Mouse (Mus musculus): ENCODE measurements around the gene Gm42878.

The Gm42878 gene

GRCm38 (mm10) chr5:121544910-121545792 lies at the start of gene Gm42878, which contains the start of gene Adam1a:
TSS of gene Gm42878 (minus strand) at chr5:121545482.
TSS of gene Adam1a (minus strand) at chr5:121545482.
- in situ Hi-C loops (cut with MboI; ENCODE audit: low pct_unique_long_range_greater_than_20kb in 1 of 2, low sequenced_read_pairs in 2 of 2, unreplicated experiment in 1 of 2): no loop called here

- in situ Hi-C loops (cut with MboI; ENCODE audit: low pct_unique_long_range_greater_than_20kb in 1 of 2, low sequenced_read_pairs in 2 of 2, unreplicated experiment in 1 of 2): no loop called here
These were observed 49.5 kb upstream of the Gm42878 start for GRCm38 (mm10) chr5:121594714-121595313.

- in situ Hi-C loops (cut with MboI; ENCODE audit: low pct_unique_long_range_greater_than_20kb in 1 of 2, low sequenced_read_pairs in 2 of 2, unreplicated experiment in 1 of 2): no loop called here
These were observed 48.4 kb upstream of the Gm42878 start, which contains the start of gene Aldh2 for GRCm38 (mm10) chr5:121593451-121594401. TSS of gene Aldh2 (minus strand) at chr5:121593824.

- in situ Hi-C loops (cut with MboI; ENCODE audit: low pct_unique_long_range_greater_than_20kb in 1 of 2, low sequenced_read_pairs in 2 of 2, unreplicated experiment in 1 of 2): no loop called here
These were observed 47.6 kb upstream of the Gm42878 start for GRCm38 (mm10) chr5:121592816-121593407.

GRCm38 (mm10) chr5:121592064-121592815 lies 47.0 kb upstream of the Gm42878 start:
- in situ Hi-C loops (cut with MboI; ENCODE audit: low pct_unique_long_range_greater_than_20kb in 1 of 2, low sequenced_read_pairs in 2 of 2, unreplicated experiment in 1 of 2): no loop called here

GRCm38 (mm10) chr5:121591417-121592063 lies 46.3 kb upstream of the Gm42878 start:
- in situ Hi-C loops (cut with MboI; ENCODE audit: low pct_unique_long_range_greater_than_20kb in 1 of 2, low sequenced_read_pairs in 2 of 2, unreplicated experiment in 1 of 2): no loop called here

- in situ Hi-C loops (cut with MboI; ENCODE audit: low pct_unique_long_range_greater_than_20kb in 1 of 2, low sequenced_read_pairs in 2 of 2, unreplicated experiment in 1 of 2): no loop called here
These were observed 44.6 kb upstream of the Gm42878 start for GRCm38 (mm10) chr5:121589928-121590327.

- in situ Hi-C loops (cut with MboI; ENCODE audit: low pct_unique_long_range_greater_than_20kb in 1 of 2, low sequenced_read_pairs in 2 of 2, unreplicated experiment in 1 of 2): no loop called here
These were observed 41.2 kb upstream of the Gm42878 start for GRCm38 (mm10) chr5:121586400-121587039.

GRCm38 (mm10) chr5:121585699-121586098 lies 40.4 kb upstream of the Gm42878 start:
- in situ Hi-C loops (cut with MboI; ENCODE audit: low pct_unique_long_range_greater_than_20kb in 1 of 2, low sequenced_read_pairs in 2 of 2, unreplicated experiment in 1 of 2): no loop called here

- in situ Hi-C loops (cut with MboI; ENCODE audit: low pct_unique_long_range_greater_than_20kb in 1 of 2, low sequenced_read_pairs in 2 of 2, unreplicated experiment in 1 of 2): no loop called here
These were observed 39.7 kb upstream of the Gm42878 start for GRCm38 (mm10) chr5:121585005-121585404.

GRCm38 (mm10) chr5:121583765-121584501 lies 38.7 kb upstream of the Gm42878 start:
- in situ Hi-C loops (cut with MboI; ENCODE audit: low pct_unique_long_range_greater_than_20kb in 1 of 2, low sequenced_read_pairs in 2 of 2, unreplicated experiment in 1 of 2): no loop called here

- in situ Hi-C loops (cut with MboI; ENCODE audit: low pct_unique_long_range_greater_than_20kb in 1 of 2, low sequenced_read_pairs in 2 of 2, unreplicated experiment in 1 of 2): no loop called here
These were observed 36.7 kb upstream of the Gm42878 start for GRCm38 (mm10) chr5:121581945-121582344.

- in situ Hi-C loops (cut with MboI; ENCODE audit: low pct_unique_long_range_greater_than_20kb in 1 of 2, low sequenced_read_pairs in 2 of 2, unreplicated experiment in 1 of 2): no loop called here
These were observed 31.7 kb upstream of the Gm42878 start for GRCm38 (mm10) chr5:121576927-121577488.

GRCm38 (mm10) chr5:121575867-121576266 lies 30.6 kb upstream of the Gm42878 start:
- in situ Hi-C loops (cut with MboI; ENCODE audit: low pct_unique_long_range_greater_than_20kb in 1 of 2, low sequenced_read_pairs in 2 of 2, unreplicated experiment in 1 of 2): no loop called here

- in situ Hi-C loops (cut with MboI; ENCODE audit: low pct_unique_long_range_greater_than_20kb in 1 of 2, low sequenced_read_pairs in 2 of 2, unreplicated experiment in 1 of 2): no loop called here
These were observed 28.9 kb upstream of the Gm42878 start for GRCm38 (mm10) chr5:121574145-121574544.

- in situ Hi-C loops (cut with MboI; ENCODE audit: low pct_unique_long_range_greater_than_20kb in 1 of 2, low sequenced_read_pairs in 2 of 2, unreplicated experiment in 1 of 2): no loop called here
These were observed 25.5 kb upstream of the Gm42878 start for GRCm38 (mm10) chr5:121570787-121571186.

Measured in mouse embryonic stem cell (cell line).